Mouse (Mus musculus) heart, embryonic 13.5 days (tissue): ENCODE results near the gene Eif4a1. TPM values are rescaled to one million over a fixed set of nuclear protein-coding genes. Genes with fewer than 3 reads are reported as not detected.

Experiments used
- ATAC-seq: fragments of 200-750 bp; cut with Nextera tagmentation; 2 replicates; pipeline ENCODE4 v1.8.0; 2017; ENCODE audit warnings: moderate TSS enrichment; ENCODE audit not compliant: insufficient number of reproducible peaks, low FRiP score, low TSS enrichment; ENCODE audit errors: extremely low read depth
- H3K27ac ChIP-seq: fragments of 300-500 bp; sonication (generic); replicated peaks from 2 replicates; pipeline ENCODE4 v1.5.1; 2015; ENCODE audit warnings: moderate library complexity, mild to moderate bottlenecking, inconsistent platforms
- H3K27me3 ChIP-seq: fragments of 300-500 bp; sonication (generic); replicated peaks from 2 replicates; pipeline ENCODE4 v1.6.1; 2015; ENCODE audit warnings: mild to moderate bottlenecking, inconsistent platforms
- H3K36me3 ChIP-seq: fragments of 300-500 bp; sonication (generic); 2 replicates; pipeline ENCODE4 v1.6.1; 2015; ENCODE audit warnings: mild to moderate bottlenecking, inconsistent platforms
- H3K4me1 ChIP-seq: fragments of 300-500 bp; sonication (generic); 2 replicates; pipeline ENCODE4 v1.6.1; 2015; ENCODE audit warnings: inconsistent platforms
- H3K4me2 ChIP-seq: fragments of 300-500 bp; sonication (generic); 2 replicates; pipeline ENCODE4 v1.6.1; 2015; ENCODE audit warnings: inconsistent platforms, mild to moderate bottlenecking, moderate library complexity
- H3K4me3 ChIP-seq: fragments of 300-500 bp; sonication (generic); 2 replicates; pipeline ENCODE4 v1.5.1; 2015; ENCODE audit warnings: moderate library complexity, mild to moderate bottlenecking, inconsistent platforms
- H3K9ac ChIP-seq: fragments of 300-500 bp; sonication (generic); 2 replicates; pipeline ENCODE4 v1.6.1; 2015; ENCODE audit warnings: inconsistent platforms, mild to moderate bottlenecking, moderate library complexity
- H3K9me3 ChIP-seq: fragments of 300-500 bp; sonication (generic); 2 replicates; pipeline ENCODE4 v1.6.1; 2016; ENCODE audit warnings: inconsistent platforms
- WGBS: fragments of 180-500 bp; shearing (Covaris S2); methylation state at CpG from one replicate; pipeline ENCODE4 v1.1.7; 2015; ENCODE audit warnings: mixed read lengths; 5-methylcytosine and 5-hydroxymethylcytosine counted together
- polyA plus RNA-seq: library from polyadenylated mRNA; unstranded; fragments of >200 nt; fragmentation: Nextera tagmentation; extraction: Ambion mirVana; gene quantifications from 2 replicates; pipeline ENCODE4 v1.2.1, GENCODE M21; 2015

Eif4a1 gene
- polyA plus RNA-seq, 1 experiment from 2014 or later = 373 TPM

- no peak for ATAC-seq
- Histone ChIP-seq H3K4me2 (no peak overlapping the region), H3K27ac (peak overlapping the region; percentile 89), H3K36me3 (peaks cover 6% of the 10 kb centered on the region), H3K4me1 (peaks cover 52% of the 10 kb centered on the region), H3K4me3 (no peak overlapping the region), H3K9ac (peak overlapping the region; percentile 59), H3K27me3 (no peaks in the 10 kb centered on the region), H3K9me3 (no peaks in the 10 kb centered on the region)
- WGBS = 79% methylated on average over 6 of the region's 6 CpGs
Measured at GRCm38 (mm10) chr11:69684936-69685335, 12.7 kb upstream of the Eif4a1 start.

DNA sequence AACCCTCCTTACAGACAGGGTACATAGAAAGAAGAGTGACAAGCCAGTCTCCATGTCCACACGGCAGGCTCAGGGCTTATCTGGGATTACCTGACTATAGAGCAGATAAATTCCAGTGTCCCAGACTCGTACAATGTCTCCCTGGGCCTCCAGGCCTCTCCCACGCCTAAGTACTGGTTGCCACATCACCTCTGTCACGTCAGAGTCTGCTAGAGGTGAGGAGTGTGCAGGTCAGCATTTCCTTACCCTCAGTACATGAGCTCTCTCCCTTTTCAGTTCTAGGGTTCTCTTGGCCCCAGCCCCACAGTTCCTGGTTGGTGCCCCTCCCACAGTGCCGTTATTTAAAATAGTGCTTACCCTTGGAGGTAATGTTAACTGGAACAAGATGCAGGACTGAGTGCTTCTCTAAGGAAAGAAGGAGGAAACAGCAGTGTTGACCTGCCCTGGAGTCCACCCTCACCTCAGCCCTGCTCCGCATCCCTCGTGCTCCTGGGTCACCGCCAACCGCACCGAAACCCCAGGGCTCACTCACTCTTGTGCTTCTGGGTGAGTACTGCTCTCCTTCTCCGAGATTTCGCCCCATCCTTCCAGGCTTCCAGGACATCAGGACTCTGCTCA lies 12.0 kb upstream of the Eif4a1 start:
- H3K27me3 ChIP-seq = no peaks in the 10 kb centered on the region
- ATAC-seq = no peak
- H3K4me3 ChIP-seq = no peak overlapping the region
- no peak overlapping the region for H3K4me2 ChIP-seq
- H3K36me3 ChIP-seq = peaks cover 13% of the 10 kb centered on the region
- peaks cover 57% of the 10 kb centered on the region for H3K4me1 ChIP-seq
- H3K27ac ChIP-seq = no peak overlapping the region
- H3K9ac ChIP-seq = 0 out of 2 replicates have a peak overlapping the region, but pooled peaks have one; percentile 59
- no peaks in the 10 kb centered on the region for H3K9me3 ChIP-seq
- 72% methylated on average over 12 of the region's 12 CpGs for WGBS

DNA sequence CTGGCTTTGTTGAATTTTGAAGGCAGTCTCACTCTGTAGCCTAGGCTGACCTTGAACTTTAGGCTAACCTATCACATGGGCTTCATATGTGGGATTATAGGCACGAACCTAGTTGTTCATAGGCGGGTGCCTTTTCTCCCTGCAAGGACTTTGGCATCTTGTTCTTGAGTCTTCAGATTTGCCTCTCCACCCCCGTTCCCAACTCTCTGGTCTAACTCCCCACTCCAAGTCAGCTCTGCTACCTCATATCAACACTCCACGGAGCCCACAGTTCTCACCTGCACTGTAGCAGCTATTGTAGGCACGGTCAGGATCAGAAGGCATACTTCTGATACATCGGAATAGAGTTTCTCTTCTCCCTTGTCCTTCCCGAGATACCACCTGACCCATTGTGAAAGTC lies 11.4 kb upstream of the Eif4a1 start:
- no peak for ATAC-seq
- no peak overlapping the region for H3K4me2 ChIP-seq
- no peaks in the 10 kb centered on the region for H3K9me3 ChIP-seq
- H3K27ac ChIP-seq = peak overlapping the region; percentile 57; the same call in 1 of the 2 replicates
- H3K4me1 ChIP-seq = peaks cover 57% of the 10 kb centered on the region
- H3K36me3 ChIP-seq = peaks cover 19% of the 10 kb centered on the region
- H3K4me3 ChIP-seq = no peak overlapping the region
- H3K9ac ChIP-seq = peak overlapping the region; percentile 69
- 71% methylated on average over 7 of the region's 7 CpGs for WGBS
- H3K27me3 ChIP-seq = no peaks in the 10 kb centered on the region

DNA sequence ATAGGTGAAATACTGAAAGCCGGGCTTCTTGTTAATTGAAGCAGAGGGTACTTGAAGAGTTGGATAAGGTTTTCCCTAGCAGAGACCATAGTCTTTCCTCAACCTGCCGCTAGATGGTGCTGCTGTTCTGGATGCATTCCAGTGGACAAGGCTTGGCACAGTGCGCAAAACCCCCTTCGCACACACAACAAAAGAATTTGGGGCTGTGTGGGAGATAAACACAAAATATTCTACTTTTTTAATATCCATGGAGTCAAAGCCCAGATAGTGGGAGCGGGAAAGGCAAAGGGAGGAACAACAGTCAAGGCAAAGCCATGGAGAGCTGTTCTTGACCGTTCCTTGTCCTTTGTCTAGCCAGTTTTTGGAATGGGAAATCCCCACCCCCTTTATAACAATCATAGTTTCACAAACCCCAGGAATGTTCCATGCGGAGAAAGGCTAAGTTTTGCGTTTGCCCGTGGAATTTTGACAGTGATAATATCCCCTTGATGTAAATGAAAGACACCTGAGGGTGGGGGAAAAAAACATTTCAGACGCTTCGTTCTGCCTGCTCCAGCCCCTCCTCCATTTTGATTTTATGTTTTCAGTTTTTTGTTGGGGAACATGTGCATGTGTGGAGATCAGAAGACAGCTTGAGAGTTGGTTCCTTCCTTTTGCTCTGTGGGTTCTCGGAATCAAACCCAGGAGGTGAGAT lies 10.8 kb upstream of the Eif4a1 start:
- Histone ChIP-seq H3K4me1 (peaks cover 57% of the 10 kb centered on the region), H3K9ac (peak overlapping the region; percentile 87), H3K36me3 (peaks cover 25% of the 10 kb centered on the region), H3K27me3 (no peaks in the 10 kb centered on the region), H3K4me3 (peak overlapping the region; percentile 84), H3K27ac (peak overlapping the region; percentile 95), H3K4me2 (peak overlapping the region; percentile 98), H3K9me3 (no peaks in the 10 kb centered on the region)
- WGBS = 19% methylated on average over 12 of the region's 12 CpGs
- no peak for ATAC-seq

- Histone ChIP-seq H3K4me1 (peaks cover 57% of the 10 kb centered on the region), H3K27ac (peak overlapping the region; percentile 95), H3K27me3 (no peaks in the 10 kb centered on the region), H3K4me3 (peak overlapping the region; percentile 84), H3K4me2 (peak overlapping the region; percentile 98), H3K9me3 (no peaks in the 10 kb centered on the region), H3K36me3 (peaks cover 32% of the 10 kb centered on the region), H3K9ac (peak overlapping the region; percentile 87)
- WGBS = 23% methylated on average over 24 of the region's 24 CpGs
- no peak for ATAC-seq
Measured at GRCm38 (mm10) chr11:69682209-69682839, 10.1 kb upstream of the Eif4a1 start.

- Histone ChIP-seq H3K4me1 (peaks cover 52% of the 10 kb centered on the region), H3K9me3 (no peaks in the 10 kb centered on the region), H3K27ac (peak within 1 kb of the TSS; percentile 95), H3K4me3 (peak within 1 kb of the TSS; percentile 84), H3K27me3 (no peaks in the 10 kb centered on the region), H3K9ac (peak within 1 kb of the TSS; percentile 92), H3K36me3 (peaks cover 40% of the 10 kb centered on the region), H3K4me2 (peak within 1 kb of the TSS; percentile 98)
- WGBS = under 1% methylated on average over 79 of the region's 80 CpGs
- ATAC-seq = peak; percentile 91
Measured at GRCm38 (mm10) chr11:69681314-69682208, 9.3 kb upstream of the Eif4a1 start, which contains the start of gene Senp3. Gene Senp3, minus strand, starts transcription at chr11:69682084.

DNA sequence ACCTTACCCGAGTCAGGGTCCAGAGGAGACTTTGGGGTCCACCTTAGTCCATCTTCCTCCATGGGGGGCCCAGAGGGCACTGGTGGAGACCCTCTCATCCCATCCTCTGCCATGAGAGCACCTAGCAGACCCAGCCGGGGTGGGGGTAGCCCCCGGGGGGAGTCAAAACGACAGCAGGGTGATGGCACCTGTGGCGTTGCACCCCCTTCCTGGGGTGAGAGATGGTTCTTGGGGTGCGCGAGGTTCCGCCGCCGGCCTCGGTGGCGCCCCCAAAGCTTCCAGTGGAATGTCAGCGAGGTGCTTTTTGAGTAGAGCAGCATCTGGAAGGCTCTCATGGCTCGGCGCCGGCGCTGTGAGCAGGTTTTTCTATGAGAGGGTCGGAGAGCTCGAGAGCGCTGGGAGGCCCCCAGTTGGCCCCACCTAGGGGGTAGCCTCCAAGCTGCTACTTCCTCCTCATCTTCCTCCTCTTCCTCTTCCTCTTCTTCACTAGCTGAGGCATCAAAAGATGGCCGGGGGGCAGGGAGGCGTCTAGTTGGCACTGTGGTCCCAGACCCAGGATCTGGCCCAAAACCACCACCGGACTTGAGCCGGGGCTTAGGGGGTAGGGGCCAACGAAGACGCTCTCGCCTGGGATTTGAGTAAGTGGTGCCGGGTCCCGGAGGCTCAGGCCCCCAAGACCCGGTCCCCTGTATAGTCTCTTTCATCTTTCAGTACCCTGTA lies 8.1 kb upstream of the Eif4a1 start:
- WGBS = 89% methylated on average over 30 of the region's 30 CpGs
- Histone ChIP-seq H3K27ac (no peak overlapping the region), H3K9me3 (no peaks in the 10 kb centered on the region), H3K27me3 (no peaks in the 10 kb centered on the region), H3K4me1 (peaks cover 39% of the 10 kb centered on the region), H3K4me3 (peak overlapping the region; percentile 84), H3K4me2 (peak overlapping the region; percentile 98), H3K36me3 (peaks cover 52% of the 10 kb centered on the region), H3K9ac (peak overlapping the region; percentile 92)
- ATAC-seq = no peak

GRCm38 (mm10) chr11:69679144-69679543 lies 6.9 kb upstream of the Eif4a1 start:
- 100% methylated on average over 2 of the region's 2 CpGs for WGBS

GRCm38 (mm10) chr11:69671726-69672124 lies 498 bp downstream of the Eif4a1 start:
- H3K9ac ChIP-seq = peak overlapping the region; percentile 100
- no peaks in the 10 kb centered on the region for H3K27me3 ChIP-seq
- H3K4me2 ChIP-seq = peak overlapping the region; percentile 95
- under 1% methylated on average over 43 of the region's 43 CpGs for WGBS
- H3K4me1 ChIP-seq = peaks cover 28% of the 10 kb centered on the region
- peak overlapping the region; percentile 99 for H3K27ac ChIP-seq
- no peak for ATAC-seq
- H3K9me3 ChIP-seq = no peaks in the 10 kb centered on the region
- peak overlapping the region; percentile 100 for H3K4me3 ChIP-seq
- H3K36me3 ChIP-seq = peaks cover 81% of the 10 kb centered on the region

More at GRCm38 (mm10) chr11:69679144-69679543, 6.9 kb upstream of the Eif4a1 start:
- H3K36me3 ChIP-seq = peaks cover 64% of the 10 kb centered on the region
- H3K9ac ChIP-seq = no peak overlapping the region
- ATAC-seq = no peak
- no peak overlapping the region for H3K27ac ChIP-seq
- peaks cover 34% of the 10 kb centered on the region for H3K4me1 ChIP-seq
- H3K4me2 ChIP-seq = peak overlapping the region; percentile 17; the same call in 1 of the 2 replicates
- no peaks in the 10 kb centered on the region for H3K9me3 ChIP-seq
- H3K4me3 ChIP-seq = no peak overlapping the region
- H3K27me3 ChIP-seq = no peaks in the 10 kb centered on the region
